8 mouse cellular contexts compared by ENCODE assay signal in genomic region chr5:65002940-65003824, GRCm38 (mm10). TPM values are rescaled to one million over a fixed set of nuclear protein-coding genes. Genes with fewer than 3 reads are reported as not detected.
DNase-seq lines count a peak whose midpoint lies in the region; ATAC-seq and TF ChIP-seq lines count a peak whose summit lies in the region.

No protein-coding gene starts in this region.

- peaks cover 13% of the 10 kb centered on the region for H3K36me3 ChIP-seq in heart, embryonic 10.5 days
- no peaks in the 10 kb centered on the region for H3K36me3 ChIP-seq in E14TG2a.4 (ENCODE audit: insufficient read depth, low read length)
- H3K36me3 ChIP-seq in embryonic facial prominence, embryonic 13.5 days = peaks cover 4% of the 10 kb centered on the region; the same call in 1 of the 2 replicates
- H3K36me3 ChIP-seq in limb, embryonic 13.5 days = peaks cover 32% of the 10 kb centered on the region

- H3K27ac ChIP-seq in heart, embryonic 10.5 days = no peak overlapping the region
- peak overlapping the region; percentile 34; the same call in 1 of the 2 replicates for H3K27ac ChIP-seq in embryonic facial prominence, embryonic 13.5 days
- 0 out of 2 replicates have a peak overlapping the region, but pooled peaks have one; percentile 15 for H3K27ac ChIP-seq in limb, embryonic 13.5 days

- DNase-seq in heart, embryonic 10.5 days (ENCODE audit: low spot score) = peak; percentile 51
- no peak for DNase-seq in heart, postnatal 36 days
- DNase-seq in retina, postnatal 7 days (ENCODE audit: low read depth, low spot score) = peak; percentile 30
- no peak for DNase-seq in gastrocnemius, postnatal 4 days (ENCODE audit: low spot score in 2 of 2)
- DNase-seq in layer of hippocampus, postnatal 25 days (ENCODE audit: extremely low spot score in 1 of 2, low spot score in 1 of 2) = no peak

- no peak overlapping the region for H3K4me3 ChIP-seq in heart, embryonic 10.5 days
- H3K4me3 ChIP-seq in E14TG2a.4 (replicated peaks; ENCODE audit: low read length) = no peak overlapping the region
- no peak overlapping the region for H3K4me3 ChIP-seq in embryonic facial prominence, embryonic 13.5 days
- no peak overlapping the region for H3K4me3 ChIP-seq in limb, embryonic 13.5 days

- 0 out of 2 replicates have a peak overlapping the region, but pooled peaks have one; percentile 10 for H3K4me2 ChIP-seq in embryonic facial prominence, embryonic 13.5 days
- H3K4me2 ChIP-seq in limb, embryonic 13.5 days (replicated peaks) = 0 out of 2 replicates have a peak overlapping the region, but pooled peaks have one; percentile 9

- no peaks in the 10 kb centered on the region for H3K27me3 ChIP-seq in heart, embryonic 10.5 days (ENCODE audit: insufficient read depth, poor library complexity, severe bottlenecking)
- no peaks in the 10 kb centered on the region; the same call in 1 of the 2 replicates for H3K27me3 ChIP-seq in E14TG2a.4 (ENCODE audit: insufficient read depth, low read length)
- no peaks in the 10 kb centered on the region for H3K27me3 ChIP-seq in embryonic facial prominence, embryonic 13.5 days
- H3K27me3 ChIP-seq in limb, embryonic 13.5 days = no peaks in the 10 kb centered on the region

- peaks cover 12% of the 10 kb centered on the region; the same call in 1 of the 2 replicates for H3K4me1 ChIP-seq in heart, embryonic 10.5 days
- no peaks in the 10 kb centered on the region for H3K4me1 ChIP-seq in E14TG2a.4 (replicated peaks; ENCODE audit: low read depth, low read length)
- peaks cover 16% of the 10 kb centered on the region for H3K4me1 ChIP-seq in embryonic facial prominence, embryonic 13.5 days
- peaks cover 18% of the 10 kb centered on the region for H3K4me1 ChIP-seq in limb, embryonic 13.5 days

- H3K9ac ChIP-seq in embryonic facial prominence, embryonic 13.5 days = no peak overlapping the region
- no peak overlapping the region for H3K9ac ChIP-seq in limb, embryonic 13.5 days

- no peaks in the 10 kb centered on the region for H3K9me3 ChIP-seq in heart, embryonic 10.5 days
- H3K9me3 ChIP-seq in E14TG2a.4 (ENCODE audit: low read length) = no peaks in the 10 kb centered on the region
- H3K9me3 ChIP-seq in embryonic facial prominence, embryonic 13.5 days = no peaks in the 10 kb centered on the region
- no peaks in the 10 kb centered on the region for H3K9me3 ChIP-seq in limb, embryonic 13.5 days

- no peak for ATAC-seq in embryonic facial prominence, embryonic 13.5 days (ENCODE audit: insufficient number of reproducible peaks, insufficient read depth, low FRiP score, low TSS enrichment, low read depth)
- peak; percentile 22 for ATAC-seq in limb, embryonic 13.5 days (ENCODE audit: low FRiP score, low read depth)

- TF ChIP-seq CTCF in E14TG2a.4 (conservative IDR thresholded peaks at IDR 0.05; ENCODE audit: low read length) = peak; percentile 31

- intact Hi-C loops in heart, postnatal 36 days (cut with DNase I) = loop anchor here (1.0 to 10.0 kb wide), 4 partner anchors 156 to 392 kb away; partner anchors contain the start of genes Lias and Rpl9

- WGBS in heart, embryonic 10.5 days = 64% methylated on average over 10 of the region's 10 CpGs
- WGBS in embryonic facial prominence, embryonic 13.5 days = 40% methylated on average over 10 of the region's 10 CpGs
- WGBS in limb, embryonic 13.5 days = 30% methylated on average over 10 of the region's 10 CpGs

RNA-seq across cellular contexts. Expression of gene Fam114a1, which starts 33.3 kb away (rescaled TPM):
- 35.3 and 36.2 TPM in 2 replicates for polyA plus RNA-seq in heart, embryonic 10.5 days (2016; fragmentation: Nextera tagmentation; extraction: Ambion mirVana)
- total RNA-seq in heart, postnatal 36 days (2021) = 10 to 100 TPM; 16.4 to 16.8 TPM
- polyA plus RNA-seq in embryonic facial prominence, embryonic 13.5 days (2015; fragmentation: Nextera tagmentation; extraction: Ambion mirVana) = 42.8 and 46.5 TPM in 2 replicates
- polyA plus RNA-seq in limb, embryonic 13.5 days (2015; fragmentation: Nextera tagmentation; extraction: Ambion mirVana) = 59.2 and 62.9 TPM in 2 replicates
- total RNA-seq in gastrocnemius, postnatal 4 days (2021) = 10 to 100 TPM; 63.3 to 71.7 TPM
- 1 to 10 TPM; 5.2 to 5.8 TPM for total RNA-seq in layer of hippocampus, postnatal 25 days (2021)

RNA-seq across cellular contexts. Expression of gene Tlr6, which starts 43.3 kb away (rescaled TPM):
- polyA plus RNA-seq in heart, embryonic 10.5 days (2016; fragmentation: Nextera tagmentation; extraction: Ambion mirVana) = 0.29 and 0.34 TPM in 2 replicates
- total RNA-seq in heart, postnatal 36 days (2021) = under 1 TPM; 0.94 to 0.98 TPM
- polyA plus RNA-seq in embryonic facial prominence, embryonic 13.5 days (2015; fragmentation: Nextera tagmentation; extraction: Ambion mirVana) = 0.85 and 1.3 TPM in 2 replicates
- 0.97 and 1.4 TPM in 2 replicates for polyA plus RNA-seq in limb, embryonic 13.5 days (2015; fragmentation: Nextera tagmentation; extraction: Ambion mirVana)
- 1 to 10 TPM; 2.1 TPM for total RNA-seq in gastrocnemius, postnatal 4 days (2021)
- total RNA-seq in layer of hippocampus, postnatal 25 days (2021) = 1 to 10 TPM in 1 of 2 experiments, under 1 TPM in 1; 0.39 to 1.1 TPM

Comparison
In these comparisons a context has a peak if more than half of its experiments do, and no peak if none do; other contexts are left out.
1. DNase-seq: peak in heart, embryonic 10.5 days (single experiment) and retina, postnatal 7 days (single experiment); none in heart, postnatal 36 days (0 of 2), gastrocnemius, postnatal 4 days (0 of 2) and layer of hippocampus, postnatal 25 days (0 of 2).